Mouse (Mus musculus) intestine, postnatal 0 days (tissue): ENCODE data around the gene Aoc1. TPM values are rescaled to one million over a fixed set of nuclear protein-coding genes. Genes with fewer than 3 reads are reported as not detected.

Source experiments
- ATAC-seq: fragments of 200-750 bp; cut with Nextera tagmentation; 2 replicates; pipeline ENCODE4 v1.8.0; 2017; ENCODE audit warnings: mild to moderate bottlenecking, moderate TSS enrichment, moderate library complexity
- H3K27ac ChIP-seq: fragments of 300-500 bp; sonication (generic); 2 replicates; pipeline ENCODE4 v1.5.1; 2014; ENCODE audit warnings: mild to moderate bottlenecking, low read depth, low read length, moderate library complexity
- H3K27me3 ChIP-seq: fragments of 300-500 bp; sonication (generic); replicated peaks from 2 replicates; pipeline ENCODE4 v1.6.1; 2014; ENCODE audit warnings: low read length, mixed read lengths; ENCODE audit not compliant: control insufficient read depth, insufficient read depth
- H3K36me3 ChIP-seq: fragments of 300-500 bp; sonication (generic); 2 replicates; pipeline ENCODE4 v1.6.1; 2014; ENCODE audit warnings: mild to moderate bottlenecking, moderate library complexity; ENCODE audit not compliant: control insufficient read depth, insufficient read depth
- H3K4me1 ChIP-seq: fragments of 300-500 bp; sonication (generic); replicated peaks from 2 replicates; pipeline ENCODE4 v1.6.1; 2014; ENCODE audit warnings: antibody characterized with exemption, low read length, mixed read lengths; ENCODE audit not compliant: control insufficient read depth, insufficient read depth
- H3K4me2 ChIP-seq: fragments of 300-500 bp; sonication (generic); replicated peaks from 2 replicates; pipeline ENCODE4 v1.6.1; 2014; ENCODE audit warnings: low read depth, mild to moderate bottlenecking, moderate library complexity
- H3K4me3 ChIP-seq: fragments of 300-500 bp; sonication (generic); 2 replicates; pipeline ENCODE4 v1.5.1; 2014; ENCODE audit warnings: low read depth, low read length
- H3K9ac ChIP-seq: fragments of 300-500 bp; sonication (generic); 2 replicates; pipeline ENCODE4 v1.6.1; 2014; ENCODE audit warnings: mild to moderate bottlenecking, low read depth, low read length
- H3K9me3 ChIP-seq: fragments of 300-500 bp; sonication (generic); 2 replicates; pipeline ENCODE4 v1.6.1; 2016; ENCODE audit warnings: mixed run types; ENCODE audit not compliant: control insufficient read depth
- CTCF ChIP-seq: sonication (generic); IDR thresholded peaks from 2 replicates; pipeline ENCODE4 v1.5.1; 2016; ENCODE audit warnings: low read depth, mild to moderate bottlenecking, control low read depth, antibody characterized with exemption, moderate library complexity
- WGBS: fragments of 180-500 bp; shearing (Covaris S2); extraction: QIAGEN DNeasy Blood & Tissue Kit; methylation state at CpG from one replicate; pipeline ENCODE4 v1.1.7; 2014; 5-methylcytosine and 5-hydroxymethylcytosine counted together
- polyA plus RNA-seq: library from polyadenylated mRNA; unstranded; fragments of >200 nt; fragmentation: Nextera tagmentation; extraction: Ambion mirVana; gene quantifications from 2 replicates; pipeline ENCODE4 v1.2.1, GENCODE M21; 2015

The Aoc1 gene
- polyA plus RNA-seq, 1 experiment from 2014 or later, result 101 TPM

DNA sequence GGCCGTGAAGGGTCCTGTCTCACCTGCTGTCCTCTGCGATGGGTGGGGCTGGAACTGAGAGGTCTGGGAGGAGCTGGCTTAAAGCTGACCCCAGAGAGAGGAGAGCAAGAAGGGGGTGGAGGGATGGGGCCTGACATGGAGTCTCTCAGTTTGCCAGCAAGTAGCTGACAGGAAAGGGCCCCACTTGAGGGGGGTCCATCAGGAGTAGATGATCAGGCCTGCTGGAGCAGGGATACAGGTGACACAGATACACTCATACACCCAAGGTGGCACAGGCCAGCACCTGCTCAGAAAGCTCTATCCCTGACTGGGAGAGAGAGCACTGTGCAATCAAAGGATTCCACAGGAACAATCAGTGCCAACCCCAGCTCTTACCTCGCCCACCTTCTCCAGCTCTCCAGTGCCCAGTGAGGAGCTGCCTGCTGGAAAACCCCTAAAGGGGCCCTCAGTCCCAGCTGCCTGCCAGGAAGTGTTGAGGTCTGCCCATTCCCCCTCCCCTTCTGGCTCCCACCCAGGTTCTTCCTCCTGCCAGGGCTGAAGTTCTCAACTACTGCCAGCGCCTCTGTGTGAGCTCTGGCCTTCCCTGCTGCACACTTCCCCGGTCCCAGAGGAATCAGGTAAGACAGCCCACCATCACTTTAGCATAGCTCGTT, 31.6 kb upstream of the Aoc1 start, which contains the start of gene Tmem176b:
Gene Tmem176b, minus strand, starts transcription at position 524 of the 653 bp plus-strand sequence.
- Histone ChIP-seq H3K9me3 (no peaks in the 10 kb centered on the region), H3K27me3 (no peaks in the 10 kb centered on the region), H3K27ac (peak within 1 kb of the TSS; percentile 81), H3K36me3 (peaks cover 40% of the 10 kb centered on the region), H3K9ac (peak within 1 kb of the TSS; percentile 52), H3K4me1 (0 out of 2 replicates have a peak, but pooled peaks cover 3% of the 10 kb centered on the region), H3K4me3 (peak within 1 kb of the TSS; percentile 46), H3K4me2 (peak within 1 kb of the TSS; percentile 69)
- TF ChIP-seq CTCF, result no peak
- ATAC-seq, result peak; percentile 92
- WGBS, result under 1% methylated on average over 6 of the region's 6 CpGs

DNA sequence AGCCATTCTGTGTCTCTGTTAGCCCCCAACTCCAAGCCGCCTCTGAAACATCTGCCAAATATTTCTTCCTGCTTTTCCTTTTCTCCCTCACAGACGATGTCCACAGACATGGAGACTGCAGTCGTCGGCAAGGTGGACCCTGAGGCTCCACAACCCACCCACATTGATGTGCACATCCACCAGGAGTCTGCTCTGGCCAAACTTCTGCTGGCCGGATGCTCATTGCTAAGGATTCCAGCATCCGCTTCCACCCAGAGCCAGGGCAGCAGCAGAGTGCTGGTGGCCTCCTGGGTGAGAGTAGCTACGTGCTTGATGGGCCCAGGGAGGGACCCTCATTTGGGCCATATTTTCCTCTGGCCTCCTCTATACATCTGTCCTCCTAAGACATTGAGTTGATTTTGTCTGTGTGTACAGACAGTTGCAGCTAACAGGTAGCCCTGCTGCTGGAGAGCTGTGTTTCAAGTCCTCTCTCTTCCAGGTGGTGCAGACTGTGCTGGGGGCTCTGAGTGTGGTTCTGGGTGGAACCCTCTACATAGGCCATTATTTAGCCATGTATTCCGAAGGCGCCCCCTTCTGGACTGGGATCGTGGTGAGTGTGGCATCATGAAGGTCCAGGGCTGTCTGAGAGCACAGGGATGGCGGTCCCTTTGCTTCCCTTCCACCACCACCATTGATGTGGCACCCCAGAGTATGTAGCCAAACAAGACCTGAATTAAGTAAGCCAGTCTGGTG, 30.4 kb upstream of the Aoc1 start:
- peak; percentile 67 for TF ChIP-seq CTCF
- 53% methylated on average over 11 of the region's 11 CpGs for whole genome bisulfite sequencing
- Histone ChIP-seq H3K4me1 (0 out of 2 replicates have a peak, but pooled peaks cover 3% of the 10 kb centered on the region), H3K27me3 (no peaks in the 10 kb centered on the region), H3K9ac (peak overlapping the region; percentile 52), H3K4me2 (peak overlapping the region; percentile 69), H3K9me3 (no peaks in the 10 kb centered on the region), H3K36me3 (peaks cover 28% of the 10 kb centered on the region), H3K4me3 (peak overlapping the region; percentile 46), H3K27ac (peak overlapping the region; percentile 81)
- ATAC-seq, result no peak

DNA sequence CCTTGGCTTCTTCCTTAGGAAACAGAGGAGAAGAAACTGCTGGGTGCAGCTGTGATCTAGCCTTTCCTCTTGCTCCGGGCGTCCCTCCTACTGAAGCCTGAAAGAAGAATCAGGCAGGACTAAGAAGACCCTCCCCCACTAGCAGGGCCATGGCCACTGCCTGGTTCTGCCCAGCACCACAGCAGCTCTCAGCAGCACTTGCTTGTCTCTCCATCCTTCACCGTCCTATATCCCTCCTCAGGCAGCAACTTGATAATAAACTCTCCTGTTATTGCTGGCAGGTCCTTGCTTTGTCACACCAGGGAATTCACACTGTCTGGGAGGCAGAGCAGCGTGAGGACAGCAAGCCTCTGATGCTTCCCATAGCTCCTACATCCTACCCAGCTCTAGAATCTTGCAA, 27.6 kb upstream of the Aoc1 start:
- TF ChIP-seq CTCF, result no peak

GRCm38 (mm10) chr6:48851820-48852491, 20.7 kb upstream of the Aoc1 start:
- Histone ChIP-seq H3K4me1 (no peaks in the 10 kb centered on the region), H3K4me2 (peak overlapping the region; percentile 65), H3K27ac (peak overlapping the region; percentile 62), H3K9ac (peak overlapping the region; percentile 34), H3K27me3 (no peaks in the 10 kb centered on the region), H3K36me3 (no peaks in the 10 kb centered on the region), H3K4me3 (peak overlapping the region; percentile 27), H3K9me3 (no peaks in the 10 kb centered on the region)
- ATAC-seq, result peak; percentile 57
- WGBS, result 2% methylated on average over 29 of the region's 29 CpGs
- no peak for TF ChIP-seq CTCF

More for the DNA sequence above, 27.6 kb upstream of the Aoc1 start:
- Histone ChIP-seq H3K27me3 (no peaks in the 10 kb centered on the region), H3K36me3 (peaks cover 18% of the 10 kb centered on the region), H3K4me1 (no peaks in the 10 kb centered on the region), H3K27ac (no peak overlapping the region), H3K4me3 (no peak overlapping the region), H3K9ac (no peak overlapping the region), H3K4me2 (no peak overlapping the region), H3K9me3 (no peaks in the 10 kb centered on the region)
- no peak for ATAC-seq
- WGBS, result 85% methylated on average over 4 of the region's 4 CpGs

- no peak for ATAC-seq
- Histone ChIP-seq H3K4me2 (no peak overlapping the region), H3K9ac (no peak overlapping the region), H3K4me3 (no peak overlapping the region), H3K4me1 (no peaks in the 10 kb centered on the region), H3K36me3 (no peaks in the 10 kb centered on the region), H3K27me3 (no peaks in the 10 kb centered on the region), H3K9me3 (no peaks in the 10 kb centered on the region), H3K27ac (no peak overlapping the region)
- 99% methylated on average over 2 of the region's 2 CpGs for WGBS
- TF ChIP-seq CTCF, result peak; percentile 42
Observed at GRCm38 (mm10) chr6:48854155-48854554, 18.5 kb upstream of the Aoc1 start.
